Mouse (Mus musculus) stomach, embryonic 14.5 days (tissue): ENCODE data around the gene Tagln2. TPM values are rescaled to one million over a fixed set of nuclear protein-coding genes. Genes with fewer than 3 reads are reported as not detected.

Experiments
- ATAC-seq: fragments of 200-750 bp; cut with Nextera tagmentation; 2 replicates; pipeline ENCODE4 v1.8.0; 2017; ENCODE audit warnings: low read depth, moderate TSS enrichment; ENCODE audit not compliant: insufficient number of reproducible peaks, insufficient read depth, low FRiP score
- H3K27ac ChIP-seq: fragments of 300-500 bp; sonication (generic); 2 replicates; pipeline ENCODE4 v1.5.1; 2014; ENCODE audit warnings: mild to moderate bottlenecking, low read length, moderate library complexity, mixed read lengths
- H3K27me3 ChIP-seq: fragments of 300-500 bp; sonication (generic); 2 replicates; pipeline ENCODE4 v1.6.1; 2014; ENCODE audit warnings: low read length, control low read depth, mixed read lengths; ENCODE audit not compliant: control insufficient read depth, insufficient read depth
- H3K36me3 ChIP-seq: fragments of 300-500 bp; sonication (generic); 2 replicates; pipeline ENCODE4 v1.6.1; 2014; ENCODE audit warnings: mild to moderate bottlenecking, control low read depth, low read length, moderate library complexity, mixed read lengths; ENCODE audit not compliant: control insufficient read depth, insufficient read depth
- H3K4me1 ChIP-seq: fragments of 300-500 bp; sonication (generic); 2 replicates; pipeline ENCODE4 v1.6.1; 2014; ENCODE audit warnings: low read length, control low read depth, mixed read lengths; ENCODE audit not compliant: control insufficient read depth, insufficient read depth
- H3K4me2 ChIP-seq: fragments of 300-500 bp; sonication (generic); replicated peaks from 2 replicates; pipeline ENCODE4 v1.6.1; 2014; ENCODE audit warnings: low read depth, low read length, control low read depth
- H3K4me3 ChIP-seq: fragments of 300-500 bp; sonication (generic); 2 replicates; pipeline ENCODE4 v1.5.1; 2014; ENCODE audit warnings: low read depth, low read length, control low read depth
- H3K9ac ChIP-seq: fragments of 300-500 bp; sonication (generic); replicated peaks from 2 replicates; pipeline ENCODE4 v1.6.1; 2014; ENCODE audit warnings: low read depth, mild to moderate bottlenecking, control low read depth, low read length, moderate library complexity, mixed read lengths
- H3K9me3 ChIP-seq: fragments of 300-500 bp; sonication (generic); 2 replicates; pipeline ENCODE4 v1.6.1; 2016; ENCODE audit warnings: low read depth, low read length, control low read depth; ENCODE audit not compliant: control insufficient read depth
- WGBS: fragments of 180-500 bp; shearing (Covaris S2); extraction: QIAGEN DNeasy Blood & Tissue Kit; methylation state at CpG from one replicate; pipeline ENCODE4 v1.1.7; 2014; 5-methylcytosine and 5-hydroxymethylcytosine counted together
- polyA plus RNA-seq: library from polyadenylated mRNA; unstranded; fragments of >200 nt; fragmentation: Nextera tagmentation; extraction: Ambion mirVana; gene quantifications from 2 replicates; pipeline ENCODE4 v1.2.1, GENCODE M21; 2014

Gene Tagln2
- polyA plus RNA-seq, 1 experiment from 2014 or later = 196 TPM

GRCm38 (mm10) chr1:172520576-172521440 is 21.0 kb downstream of the Tagln2 start, which contains the start of gene Cfap45:
TSS of gene Cfap45 (plus strand) at chr1:172520801.
- Histone ChIP-seq H3K4me1 (peaks cover 19% of the 10 kb centered on the region), H3K27ac (no peak within 1 kb of the TSS; the same call in 1 of the 2 replicates), H3K36me3 (no peaks in the 10 kb centered on the region), H3K4me2 (peak within 1 kb of the TSS; percentile 62), H3K9me3 (no peaks in the 10 kb centered on the region; the same call in 1 of the 2 replicates), H3K4me3 (peak within 1 kb of the TSS; percentile 29), H3K27me3 (no peaks in the 10 kb centered on the region), H3K9ac (no peak within 1 kb of the TSS; the same call in 1 of the 2 replicates)
- 3% methylated on average over 28 of the region's 28 CpGs for WGBS
- ATAC-seq = peak; percentile 84

GRCm38 (mm10) chr1:172522524-172522923 is 22.7 kb downstream of the Tagln2 start:
- no peaks in the 10 kb centered on the region for H3K36me3 ChIP-seq
- H3K4me3 ChIP-seq = no peak overlapping the region
- no peaks in the 10 kb centered on the region; the same call in 1 of the 2 replicates for H3K9me3 ChIP-seq
- H3K9ac ChIP-seq = no peak overlapping the region
- 0 out of 2 replicates have a peak, but pooled peaks have one; percentile 10 for ATAC-seq
- WGBS = 51% methylated on average over 7 of the region's 7 CpGs
- H3K4me2 ChIP-seq = no peak overlapping the region
- peaks cover 19% of the 10 kb centered on the region for H3K4me1 ChIP-seq
- no peak overlapping the region for H3K27ac ChIP-seq
- H3K27me3 ChIP-seq = no peaks in the 10 kb centered on the region

- 57% methylated on average over 12 of the region's 12 CpGs for WGBS
- H3K4me3 ChIP-seq = no peak overlapping the region
- no peak overlapping the region for H3K27ac ChIP-seq
- no peak overlapping the region for H3K9ac ChIP-seq
- H3K9me3 ChIP-seq = no peaks in the 10 kb centered on the region
- no peaks in the 10 kb centered on the region for H3K27me3 ChIP-seq
- no peak for ATAC-seq
- H3K4me2 ChIP-seq = no peak overlapping the region
- H3K36me3 ChIP-seq = no peaks in the 10 kb centered on the region
- H3K4me1 ChIP-seq = peaks cover 19% of the 10 kb centered on the region
Observed at GRCm38 (mm10) chr1:172523699-172524101, 23.9 kb downstream of the Tagln2 start.

GRCm38 (mm10) chr1:172525027-172525764 is 25.3 kb downstream of the Tagln2 start:
- H3K27me3 ChIP-seq = no peaks in the 10 kb centered on the region
- no peaks in the 10 kb centered on the region for H3K36me3 ChIP-seq
- H3K4me2 ChIP-seq = no peak overlapping the region
- 44% methylated on average over 15 of the region's 15 CpGs for WGBS
- H3K27ac ChIP-seq = peak overlapping the region; percentile 74
- H3K4me1 ChIP-seq = peaks cover 14% of the 10 kb centered on the region
- ATAC-seq = peak; percentile 21; the same call in 1 of the 2 replicates
- no peaks in the 10 kb centered on the region for H3K9me3 ChIP-seq
- H3K9ac ChIP-seq = no peak overlapping the region
- no peak overlapping the region for H3K4me3 ChIP-seq

GRCm38 (mm10) chr1:172525971-172526370 is 26.1 kb downstream of the Tagln2 start:
- no peaks in the 10 kb centered on the region for H3K27me3 ChIP-seq
- H3K4me1 ChIP-seq = peaks cover 15% of the 10 kb centered on the region
- H3K9me3 ChIP-seq = no peaks in the 10 kb centered on the region
- no peak overlapping the region for H3K4me3 ChIP-seq
- no peaks in the 10 kb centered on the region for H3K36me3 ChIP-seq
- 60% methylated on average over 7 of the region's 7 CpGs for whole genome bisulfite sequencing
- H3K9ac ChIP-seq = no peak overlapping the region
- no peak overlapping the region for H3K4me2 ChIP-seq
- ATAC-seq = no peak
- no peak overlapping the region; the same call in 1 of the 2 replicates for H3K27ac ChIP-seq

GRCm38 (mm10) chr1:172526380-172527081 is 26.7 kb downstream of the Tagln2 start:
- ATAC-seq = no peak
- no peaks in the 10 kb centered on the region for H3K27me3 ChIP-seq
- WGBS = 66% methylated on average over 23 of the region's 23 CpGs
- H3K36me3 ChIP-seq = no peaks in the 10 kb centered on the region
- H3K4me3 ChIP-seq = no peak overlapping the region
- H3K9ac ChIP-seq = no peak overlapping the region
- no peak overlapping the region for H3K4me2 ChIP-seq
- H3K9me3 ChIP-seq = no peaks in the 10 kb centered on the region
- peaks cover 13% of the 10 kb centered on the region for H3K4me1 ChIP-seq
- no peak overlapping the region; the same call in 1 of the 2 replicates for H3K27ac ChIP-seq

GRCm38 (mm10) chr1:172527431-172527830 is 27.6 kb downstream of the Tagln2 start:
- Histone ChIP-seq H3K9ac (no peak overlapping the region), H3K4me3 (no peak overlapping the region), H3K27ac (no peak overlapping the region), H3K36me3 (no peaks in the 10 kb centered on the region), H3K4me1 (peaks cover 20% of the 10 kb centered on the region), H3K4me2 (no peak overlapping the region), H3K9me3 (no peaks in the 10 kb centered on the region), H3K27me3 (no peaks in the 10 kb centered on the region)
- 90% methylated on average over 10 of the region's 10 CpGs for WGBS
- no peak for ATAC-seq

GRCm38 (mm10) chr1:172528701-172529100 is 28.9 kb downstream of the Tagln2 start:
- H3K9ac ChIP-seq = no peak overlapping the region
- H3K27me3 ChIP-seq = no peaks in the 10 kb centered on the region
- H3K4me3 ChIP-seq = no peak overlapping the region
- ATAC-seq = peak; percentile 57
- no peak overlapping the region for H3K4me2 ChIP-seq
- no peaks in the 10 kb centered on the region for H3K9me3 ChIP-seq
- WGBS = 8% methylated on average over 7 of the region's 7 CpGs
- H3K4me1 ChIP-seq = peaks cover 22% of the 10 kb centered on the region
- H3K36me3 ChIP-seq = no peaks in the 10 kb centered on the region
- H3K27ac ChIP-seq = no peak overlapping the region
